Mouse (Mus musculus) CD4-positive, CD25-positive, alpha-beta regulatory T cell, adult 4 months (primary cell): ENCODE measurements around the gene Xkr7. TPM values are rescaled to one million over a fixed set of nuclear protein-coding genes. Genes with fewer than 3 reads are reported as not detected.

Source experiments
- ATAC-seq: one replicate; pipeline ENCODE4 v1.8.0; 2017
- polyA plus RNA-seq, 2 experiments: library from polyadenylated mRNA; unstranded; fragments of 100-300 nt; shearing (Covaris generic); gene quantifications; one replicate each; pipeline ENCODE4 v1.2.1; 2017

Xkr7 gene
- polyA plus RNA-seq, 2 experiments from 2014 or later: not detected

DNA sequence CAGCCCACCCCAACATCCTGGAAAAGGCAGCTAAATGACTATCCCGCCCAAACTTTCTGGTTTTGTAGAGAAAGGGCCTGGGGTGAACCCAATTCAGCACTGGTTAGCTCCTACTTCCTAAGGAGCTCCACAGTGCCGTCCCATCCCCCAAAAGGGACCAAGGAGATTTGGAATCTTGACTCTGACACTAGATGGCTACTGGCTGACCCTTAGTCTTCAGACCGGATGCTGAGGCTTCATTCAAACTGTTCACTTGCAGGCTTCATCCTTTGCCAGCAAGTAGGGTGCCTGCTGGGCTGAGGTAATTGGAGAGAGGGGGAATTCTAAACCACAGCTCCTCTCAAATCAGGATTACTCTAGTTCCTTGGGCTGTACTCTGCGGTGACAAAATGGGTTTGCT, 1.3 kb downstream of the Xkr7 start:
- ATAC-seq: no peak

DNA sequence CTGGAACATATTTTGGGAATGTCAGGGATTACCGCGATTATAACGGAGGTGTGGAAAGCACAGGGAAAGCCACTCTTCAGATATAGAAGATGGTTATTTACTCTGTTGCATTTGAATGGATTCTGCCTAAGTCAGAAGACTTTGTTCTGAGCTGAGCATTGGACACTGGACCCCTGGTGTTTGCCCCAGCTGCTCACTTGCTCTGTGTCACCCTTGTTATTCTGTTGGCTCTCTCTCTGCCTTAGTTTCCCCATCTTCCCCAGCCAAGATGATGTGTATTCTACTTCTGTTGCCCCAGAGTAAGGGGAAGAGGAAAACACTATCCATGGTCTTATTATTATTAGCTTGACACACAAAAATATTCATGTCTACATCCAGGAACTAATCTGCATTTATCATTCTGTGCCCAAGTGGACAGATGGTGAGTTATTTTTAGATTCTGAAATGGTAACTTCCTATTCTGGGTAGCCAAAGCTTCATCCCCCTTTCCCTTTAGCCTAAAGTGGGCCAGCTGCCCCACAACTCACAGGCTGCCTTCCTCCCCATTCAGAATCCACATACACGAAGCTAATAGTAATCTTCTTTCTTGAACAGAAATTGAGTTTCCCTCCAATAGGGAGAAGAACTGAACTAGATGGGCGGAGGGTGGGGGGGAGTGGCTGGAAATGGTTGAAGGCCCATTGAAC, 2.0 kb downstream of the Xkr7 start:
- no peak for ATAC-seq

DNA sequence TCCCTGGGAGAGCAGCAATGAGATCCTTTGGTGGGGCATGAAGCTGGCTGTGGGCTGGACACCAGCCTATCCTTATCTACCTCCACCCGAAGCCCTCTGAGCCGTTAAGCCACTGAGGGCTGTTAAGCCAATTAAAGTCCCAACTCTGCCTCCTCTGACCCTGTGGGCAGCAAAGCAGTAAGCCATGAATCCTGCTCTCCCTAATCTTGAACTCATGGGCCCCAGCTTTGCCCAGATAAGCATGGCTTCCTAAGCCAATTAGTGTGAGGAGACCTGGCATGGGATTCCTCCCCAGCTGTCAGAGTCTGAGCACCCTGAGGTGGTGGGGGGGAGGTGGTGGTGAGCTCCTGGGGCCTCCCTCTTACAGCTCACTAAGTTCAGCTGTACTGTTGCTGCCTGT, 5.0 kb downstream of the Xkr7 start:
- ATAC-seq: no peak

DNA sequence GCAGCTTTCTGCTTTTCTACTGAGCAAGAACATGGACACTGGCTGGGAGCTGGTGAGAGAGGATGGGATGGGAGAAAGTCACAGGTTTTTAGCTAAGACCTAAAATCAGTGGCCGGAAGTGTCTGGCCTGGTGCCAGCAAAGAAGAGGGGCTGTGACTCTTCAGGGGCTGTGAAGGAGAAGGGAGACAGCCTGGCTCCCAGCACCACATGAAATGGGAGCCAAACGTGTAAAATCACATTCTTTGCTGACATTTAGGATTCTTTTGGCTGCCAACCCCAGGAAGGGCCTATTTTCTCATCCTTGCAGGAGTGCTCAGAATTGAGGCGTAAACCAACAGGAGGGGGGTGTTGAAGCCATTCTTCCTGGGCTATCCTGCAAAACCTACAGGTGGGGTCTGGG, 12.2 kb downstream of the Xkr7 start:
- ATAC-seq: no peak

DNA sequence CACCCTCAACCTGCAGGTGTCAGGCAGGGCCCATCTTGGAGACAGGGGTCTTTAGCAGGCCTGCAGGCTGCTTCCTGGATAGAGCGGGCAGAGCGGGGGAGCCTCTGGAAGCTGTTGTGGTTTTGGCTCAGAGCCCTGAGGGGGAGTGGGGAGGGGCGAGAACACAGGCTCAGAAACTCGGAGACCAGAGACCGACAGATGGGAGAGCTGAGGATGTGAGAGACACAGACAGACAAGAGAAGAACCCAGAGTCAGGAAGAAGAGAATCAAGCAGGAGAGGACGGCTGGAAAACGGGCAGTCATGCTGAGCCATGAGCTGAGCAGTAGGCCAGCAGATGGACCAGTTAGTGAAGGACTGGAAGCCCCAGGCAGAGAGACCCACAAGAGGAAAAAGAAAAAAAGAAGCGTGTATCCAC, 14.2 kb downstream of the Xkr7 start:
- no peak for ATAC-seq

DNA sequence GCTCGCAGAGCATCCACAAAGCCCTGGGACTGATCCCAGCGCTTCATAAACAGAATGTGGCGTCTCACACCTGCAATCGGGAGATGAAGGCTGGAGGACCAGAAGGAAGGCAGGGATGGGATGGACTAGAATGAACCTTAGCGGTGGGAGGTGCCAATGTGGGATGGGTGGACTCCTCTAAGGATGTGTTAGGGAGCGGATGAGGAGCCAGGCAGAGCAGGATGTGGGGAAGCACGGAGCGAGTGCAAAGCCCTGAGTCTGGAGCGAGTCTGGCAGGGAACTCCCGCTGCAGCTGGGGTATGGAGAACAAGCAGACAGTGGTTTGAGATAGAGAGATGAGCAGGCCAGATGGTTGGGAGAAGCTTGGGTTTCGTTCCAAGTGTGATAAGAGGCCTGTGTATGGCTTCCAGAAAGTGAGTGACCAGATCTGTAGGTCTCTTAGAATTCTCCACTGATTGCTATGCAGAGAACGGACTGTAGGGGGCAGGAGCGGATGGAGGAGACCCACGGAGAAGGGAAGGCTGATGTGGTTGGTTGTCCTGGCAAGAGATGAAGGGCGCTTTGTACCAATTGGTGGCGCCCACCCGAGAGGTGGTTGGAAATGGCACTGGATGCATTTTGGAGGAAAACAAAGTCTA, 16.3 kb downstream of the Xkr7 start:
- no peak for ATAC-seq

DNA sequence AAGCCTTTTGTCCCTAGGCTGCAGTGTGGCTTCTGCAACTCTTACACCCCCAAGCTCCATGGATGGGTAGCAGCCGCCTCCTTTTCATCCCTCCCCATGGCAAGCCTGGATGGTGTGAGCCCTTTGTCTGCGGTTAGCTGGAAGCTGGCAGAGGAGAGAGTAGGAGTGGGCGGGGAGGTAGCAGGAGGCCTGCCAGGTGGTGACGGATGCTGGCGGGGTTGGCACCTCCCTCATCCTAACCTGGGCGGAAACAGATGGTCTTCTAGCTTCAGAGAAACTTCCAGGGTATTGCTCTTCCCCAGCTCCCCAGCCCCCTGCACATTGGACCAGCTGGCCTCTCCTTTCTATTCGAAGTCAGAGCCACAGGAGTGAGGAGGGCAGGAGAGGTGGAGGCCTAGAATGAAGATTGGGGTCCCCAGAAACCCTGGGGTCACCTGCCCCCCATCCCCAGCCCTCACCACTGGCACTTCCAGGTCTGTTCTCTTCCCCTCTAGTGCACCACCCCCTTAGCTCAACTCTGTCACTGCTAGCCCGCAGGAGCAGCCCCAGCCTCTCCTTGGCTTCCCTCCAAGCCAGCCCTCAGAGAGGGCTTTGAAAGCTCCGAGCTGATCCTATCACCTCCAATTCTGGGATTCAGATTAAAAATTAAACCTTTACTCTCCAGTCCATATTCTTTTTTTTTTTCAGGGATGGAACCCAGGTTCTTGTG, 17.8 kb downstream of the Xkr7 start:
- ATAC-seq: no peak

DNA sequence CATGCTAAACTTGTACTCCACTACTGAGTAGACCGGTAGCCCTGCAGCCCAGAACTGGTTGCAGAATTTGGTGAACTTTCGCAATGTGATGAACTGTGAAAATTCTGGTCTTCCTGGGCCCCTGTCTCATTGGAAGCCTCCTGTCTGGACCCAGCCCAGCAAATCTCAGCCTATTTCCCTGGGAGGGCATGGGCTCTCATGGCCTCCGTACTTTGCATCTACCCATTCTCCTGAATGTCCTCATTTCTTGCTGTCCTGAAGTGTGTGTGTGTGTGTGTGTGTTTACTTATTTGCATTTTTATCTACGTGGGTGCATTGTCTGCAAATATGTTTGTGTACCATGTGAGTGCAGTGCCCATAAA, 18.3 kb downstream of the Xkr7 start:
- no peak for ATAC-seq

DNA sequence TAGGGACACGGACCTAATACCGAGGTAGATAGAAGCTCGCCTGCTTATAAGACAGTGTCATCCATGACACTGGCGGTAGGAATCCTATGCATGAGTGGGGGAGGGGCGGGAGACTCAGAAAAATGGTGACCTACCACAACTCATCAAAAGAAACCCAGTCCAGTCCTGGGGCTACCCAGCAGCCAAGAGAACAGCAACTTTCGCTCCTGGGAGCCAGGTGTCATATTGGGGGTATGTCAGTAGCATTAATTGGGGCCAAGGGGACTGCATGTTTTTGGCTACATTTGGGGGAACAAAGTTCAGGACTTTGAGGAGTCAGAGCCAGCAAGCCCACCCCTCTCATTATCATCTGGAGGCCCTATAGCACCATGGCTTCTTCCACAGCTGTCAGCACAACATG, 19.4 kb downstream of the Xkr7 start:
- no peak for ATAC-seq

DNA sequence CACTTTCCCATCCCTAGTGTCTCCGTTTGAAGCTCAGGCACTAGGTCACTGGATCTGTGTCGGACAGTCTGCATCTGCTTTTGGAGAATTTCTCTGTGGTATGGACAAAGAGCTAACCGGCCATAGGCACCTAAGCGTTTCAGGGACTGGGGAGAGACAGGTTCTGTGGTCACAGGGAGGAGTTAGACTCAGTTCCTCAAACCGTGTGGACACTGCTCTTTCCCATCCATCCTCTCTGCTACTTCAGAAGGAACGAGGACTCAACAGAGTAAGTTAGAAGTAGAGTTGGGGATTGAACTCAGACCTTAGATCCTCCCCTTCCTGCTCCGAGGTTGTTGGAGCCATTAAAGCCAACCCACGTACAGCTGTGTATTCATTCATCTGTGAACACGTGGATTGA, 19.9 kb downstream of the Xkr7 start:
- no peak for ATAC-seq

DNA sequence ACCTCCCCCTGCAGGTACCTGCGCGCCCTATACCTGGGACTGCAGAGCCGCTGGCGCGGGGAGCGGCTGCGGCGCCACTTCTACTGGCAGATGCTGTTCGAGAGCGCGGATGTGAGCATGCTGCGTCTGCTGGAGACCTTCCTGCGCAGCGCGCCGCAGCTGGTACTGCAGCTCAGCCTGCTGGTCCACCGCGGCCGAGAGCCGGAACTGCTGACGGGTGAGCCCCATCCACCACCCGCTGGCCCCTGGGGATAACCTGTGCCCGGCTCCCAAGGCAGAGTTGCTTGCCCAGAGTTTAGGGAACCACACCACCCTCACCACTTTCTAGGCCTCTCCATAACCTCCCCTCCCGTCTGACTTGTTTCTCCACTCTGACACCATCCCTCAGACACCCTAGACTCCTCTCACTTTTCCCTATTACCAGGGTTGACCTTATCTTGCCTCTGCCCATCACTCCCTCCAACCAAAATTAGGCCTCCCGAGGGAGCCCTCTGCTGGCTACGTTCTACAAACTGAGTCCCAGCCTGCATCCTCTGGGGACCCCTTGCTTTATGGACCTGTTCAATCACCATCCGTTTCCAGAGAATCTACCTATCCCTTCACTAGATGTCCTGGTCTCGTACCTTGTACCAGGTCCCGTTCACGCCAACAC, 21.2 kb downstream of the Xkr7 start:
- no peak for ATAC-seq

DNA sequence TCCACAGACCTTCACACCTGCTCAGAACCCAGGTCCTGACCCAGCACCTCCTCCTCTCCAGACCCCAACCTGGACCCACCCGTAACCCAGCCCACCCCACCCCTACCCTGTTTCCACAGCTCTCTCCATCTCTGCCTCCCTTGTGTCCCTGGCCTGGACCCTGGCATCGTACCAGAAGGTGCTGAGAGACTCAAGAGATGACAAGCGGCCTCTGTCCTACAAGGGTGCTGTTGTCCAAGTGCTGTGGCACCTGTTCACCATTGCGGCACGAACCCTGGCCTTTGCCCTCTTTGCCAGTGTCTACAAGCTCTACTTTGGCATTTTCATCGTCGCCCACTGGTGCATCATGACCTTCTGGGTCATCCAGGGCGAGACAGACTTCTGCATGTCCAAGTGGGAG, 22.2 kb downstream of the Xkr7 start:
- no peak for ATAC-seq

DNA sequence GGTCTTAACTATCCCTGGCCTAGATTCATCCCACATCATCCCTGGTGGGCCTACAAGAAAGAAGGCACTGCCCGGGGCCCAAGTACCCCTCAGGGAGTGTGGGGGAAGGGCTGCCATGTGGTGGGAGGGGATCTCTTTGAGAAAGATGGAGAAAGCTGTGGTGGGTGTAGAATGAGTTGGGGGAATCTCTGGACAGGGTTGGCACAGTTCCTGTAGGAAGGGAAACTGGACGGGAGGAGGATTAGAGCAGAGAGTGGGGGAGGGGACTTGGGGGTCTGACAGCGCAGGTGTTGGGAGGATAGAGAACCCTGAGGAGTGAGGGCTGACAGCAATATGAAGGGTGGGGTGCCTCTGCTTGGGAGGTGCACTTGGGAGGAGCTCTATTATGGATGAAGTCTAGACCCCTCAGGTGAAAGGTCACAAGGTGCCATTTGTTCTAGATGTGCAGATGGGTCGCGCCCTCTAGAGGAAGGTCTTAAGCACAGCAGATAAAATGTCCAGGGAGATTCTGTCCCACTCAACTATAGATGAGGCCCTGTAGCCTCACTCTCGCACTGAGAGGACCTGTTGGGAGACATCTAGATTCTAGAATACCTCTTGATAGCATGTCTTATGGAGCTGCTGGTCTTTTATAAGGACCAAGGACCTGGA, 23.7 kb downstream of the Xkr7 start:
- ATAC-seq: no peak

DNA sequence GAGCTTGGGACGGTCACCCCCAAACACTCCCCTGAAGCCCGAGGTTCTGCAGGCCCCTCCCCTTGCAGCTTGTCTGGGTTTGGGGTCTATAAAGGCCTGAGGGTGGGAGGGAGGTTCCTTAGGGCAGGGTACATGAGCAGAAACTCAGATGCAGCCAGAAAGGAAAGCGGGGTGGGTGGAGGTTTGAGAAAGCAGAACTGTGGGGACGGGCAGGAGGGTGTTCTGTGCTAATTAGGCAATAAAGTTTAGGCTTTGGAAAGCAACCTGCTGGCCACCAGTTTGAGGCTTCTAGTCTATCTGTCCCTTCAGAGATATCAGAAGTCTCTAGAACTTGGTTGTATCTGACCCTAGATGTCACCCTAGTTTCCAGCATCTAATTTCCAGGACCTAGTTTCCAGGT, 26.7 kb downstream of the Xkr7 start:
- no peak for ATAC-seq

DNA sequence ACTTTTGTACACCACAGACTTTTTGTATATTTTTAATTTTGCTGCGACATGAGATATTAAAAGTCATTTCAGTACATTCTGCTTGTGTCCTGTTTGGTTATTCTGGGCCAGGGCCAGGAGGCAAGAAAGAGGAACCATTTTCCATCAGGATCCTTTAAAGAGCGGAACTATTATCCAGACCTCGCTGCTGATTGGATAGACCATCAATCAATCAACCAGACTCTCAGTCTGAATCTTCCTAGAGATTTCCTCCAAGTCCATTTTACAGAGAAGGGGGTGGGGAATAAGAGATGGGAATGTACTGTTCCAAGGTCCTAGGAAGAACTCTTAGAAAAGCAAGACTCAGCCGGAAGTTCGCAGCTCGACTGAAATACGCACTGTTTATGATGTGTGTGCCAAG, 28.6 kb downstream of the Xkr7 start:
- no peak for ATAC-seq

DNA sequence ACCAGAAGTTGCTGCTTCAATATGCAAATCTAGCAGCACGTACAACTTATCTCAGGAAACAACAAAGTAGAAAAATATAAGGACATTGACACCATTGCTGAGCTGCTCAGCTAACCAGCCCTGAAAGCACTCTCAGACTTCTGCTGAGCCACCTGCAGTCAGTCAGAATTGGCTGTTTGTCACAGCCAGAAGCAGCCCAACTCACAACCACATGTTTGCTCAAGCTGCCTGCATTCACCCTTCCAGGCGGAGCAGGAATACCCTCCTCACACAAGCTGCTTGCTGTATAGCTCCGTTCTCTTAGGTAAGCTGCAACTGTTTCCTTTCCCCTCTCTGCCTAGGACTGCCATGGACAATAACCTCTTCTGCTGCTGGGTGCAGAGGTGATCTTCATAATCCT, 31.7 kb downstream of the Xkr7 start:
- ATAC-seq: no peak

DNA sequence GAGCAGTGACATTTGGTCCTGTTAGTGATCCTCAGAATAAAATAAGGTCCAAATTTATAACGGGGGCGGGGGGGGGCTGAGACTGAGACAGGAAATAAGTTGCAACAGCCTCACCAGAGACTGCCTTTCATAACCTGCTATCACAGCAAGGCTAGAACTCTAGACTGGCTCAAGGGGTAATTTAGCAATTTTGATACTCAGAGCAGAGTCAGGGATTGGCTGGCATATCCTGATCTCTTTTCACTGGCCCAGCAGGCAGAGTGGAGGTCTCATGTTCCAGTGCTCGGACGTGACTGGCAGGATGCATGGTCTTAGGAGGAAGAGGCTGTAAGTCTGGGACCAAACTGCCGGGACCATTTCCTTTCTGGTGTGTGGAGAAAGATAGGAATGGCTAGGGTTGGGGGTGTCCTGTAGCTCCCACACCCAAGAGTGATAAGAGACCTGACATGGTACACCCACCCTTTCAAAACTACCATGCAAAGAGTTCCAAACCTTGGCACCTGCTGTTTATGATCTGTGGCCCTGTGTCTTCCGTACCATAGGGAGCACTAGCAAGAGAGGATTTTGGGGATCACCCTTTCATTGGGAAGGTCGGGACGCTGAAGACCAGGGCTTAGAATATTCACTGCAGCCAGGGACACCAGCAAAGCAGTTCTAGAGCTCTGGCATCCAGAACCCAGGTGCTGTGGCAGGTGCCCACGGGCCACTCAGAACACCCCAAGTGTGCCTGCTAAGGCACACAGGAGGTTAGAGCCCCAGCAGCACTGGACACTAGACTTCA, 32.7 kb downstream of the Xkr7 start:
- no peak for ATAC-seq

DNA sequence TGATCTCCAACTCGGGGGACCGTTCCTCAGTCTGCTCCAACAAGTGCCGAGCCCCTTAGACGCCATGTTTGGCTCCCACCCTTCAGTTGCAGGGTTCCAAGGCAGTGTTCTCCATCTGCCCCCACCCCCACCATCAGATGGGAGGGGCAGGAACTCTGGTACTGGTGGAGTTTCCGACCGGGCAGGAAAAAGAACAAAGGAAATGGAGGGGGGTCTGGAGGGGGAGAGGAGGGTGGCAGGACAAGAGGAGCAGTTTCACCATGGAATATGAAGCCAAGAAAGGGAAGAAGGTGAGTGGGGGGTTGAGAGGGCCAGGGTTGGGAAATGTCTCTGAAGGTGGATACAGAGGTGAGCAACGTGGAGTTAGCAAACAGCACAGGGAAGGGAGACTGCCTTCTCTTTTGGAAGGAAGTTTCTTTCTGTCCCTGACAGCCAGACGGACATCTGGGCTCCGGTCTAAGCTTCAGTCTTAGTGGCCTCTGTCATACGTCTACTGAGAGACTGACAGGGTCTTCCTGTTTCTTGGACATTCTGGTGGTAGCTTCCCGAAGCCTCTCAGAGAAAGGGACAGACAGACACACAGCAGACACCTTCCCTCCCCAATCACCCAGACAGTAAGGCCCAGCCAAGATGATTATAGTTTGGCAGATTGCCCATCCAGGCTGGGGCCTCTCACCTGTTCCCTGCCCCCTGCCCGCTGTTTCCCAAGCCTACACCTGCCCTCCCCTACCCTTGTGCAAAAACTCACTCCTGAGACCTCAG, 34.3 kb downstream of the Xkr7 start, which contains the start of gene Ccm2l:
Gene Ccm2l, plus strand, starts transcription at position 209 of the 762 bp plus-strand sequence.
- no peak for ATAC-seq

DNA sequence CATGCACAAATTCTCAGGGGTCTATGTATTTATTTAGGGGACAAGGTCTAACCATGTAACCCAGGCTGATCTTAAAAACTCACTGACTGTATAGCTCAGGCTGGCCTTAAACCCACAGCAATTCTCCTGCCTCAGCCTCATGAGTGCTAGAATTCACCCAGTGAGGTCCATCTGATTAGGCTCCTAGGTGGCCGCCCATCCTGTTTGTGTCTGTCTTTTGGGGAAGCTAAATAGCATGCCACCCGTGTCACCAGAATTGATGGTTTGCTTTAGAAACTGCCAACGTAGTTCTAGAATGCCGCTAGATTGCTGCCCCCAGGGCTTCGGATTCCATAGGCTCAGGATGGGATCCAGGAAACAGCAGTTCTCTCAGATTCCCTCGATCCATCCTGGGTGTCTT, 35.3 kb downstream of the Xkr7 start:
- no peak for ATAC-seq

DNA sequence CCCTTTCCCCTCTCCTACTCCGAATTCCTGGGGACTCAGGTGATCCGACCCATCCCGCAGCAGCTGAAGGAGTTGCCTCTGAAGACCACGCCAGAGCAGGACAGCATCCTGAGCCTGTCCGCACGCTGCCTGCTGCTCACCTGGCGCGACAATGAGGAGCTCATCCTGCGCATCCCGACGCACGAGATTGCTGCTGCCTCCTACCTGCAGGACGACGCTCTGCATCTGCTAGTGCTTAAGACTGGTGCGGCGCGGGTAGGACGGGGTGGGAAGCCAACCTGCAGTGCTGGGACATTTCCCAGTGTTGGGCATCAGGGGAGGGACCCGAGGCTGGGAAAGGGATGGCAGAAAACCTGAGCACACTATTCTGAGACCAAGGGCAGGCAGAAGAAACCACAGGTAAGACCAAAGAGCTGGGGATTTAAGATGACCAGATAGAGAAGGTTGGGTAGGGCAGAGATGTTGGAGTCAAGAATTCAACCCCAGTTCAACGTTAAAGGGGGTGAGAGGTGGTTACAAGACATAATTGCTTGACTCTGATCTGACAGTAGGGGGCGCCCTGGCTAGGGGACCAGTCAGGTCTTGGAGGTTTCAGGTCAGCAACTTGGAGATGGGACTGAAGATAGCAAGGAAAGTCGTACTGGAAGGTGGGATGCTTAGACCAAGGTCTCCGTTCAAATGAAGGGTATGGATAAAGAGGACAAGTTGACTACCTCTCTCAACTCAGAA, 39.3 kb downstream of the Xkr7 start:
- ATAC-seq: no peak
